Mouse (Mus musculus) megakaryocyte, embryonic 14.5 days (primary cell): Measurements from ENCODE around the gene Wrap53.

ENCODE experiments used
- FLI1 ChIP-seq: IDR thresholded peaks from 2 replicates; pipeline ENCODE4 v1.6.1; 2012; ENCODE audit warnings: low read length, inconsistent platforms, mixed read lengths
- GATA1 ChIP-seq: IDR thresholded peaks from 3 replicates; pipeline ENCODE4 v1.6.1; 2012; ENCODE audit warnings: mixed read lengths, low read length, inconsistent platforms, borderline replicate concordance

GRCm38 (mm10) chr11:69576307-69576706 lies 3.7 kb downstream of the Wrap53 start:
- no peak for TF ChIP-seq GATA1
- no peak for TF ChIP-seq FLI1
